Mouse (Mus musculus) heart, embryonic 16.5 days (tissue): ENCODE measurements at regions not wholly inside any gene's neighbourhood (a gene's known extent, or its start where the extent isn't known, plus 50 kb on each side); places are given as distances from the start of the nearest gene placed in this dataset.
"Not testable (repeated sequence)": the region's sequence is repeated elsewhere in the genome, so short reads cannot be mapped to it uniquely, and the experiment has no call there.

Experiments used
- ATAC-seq: fragments of 200-750 bp; cut with Nextera tagmentation; replicated peaks from 2 replicates; pipeline ENCODE4 v1.8.0; 2017; ENCODE audit warnings: moderate number of reproducible peaks; ENCODE audit not compliant: insufficient read depth, low FRiP score; ENCODE audit errors: extremely low read depth
- H3K27ac ChIP-seq: fragments of 300-500 bp; sonication (generic); 2 replicates; pipeline ENCODE4 v1.5.1; 2014; ENCODE audit warnings: mild to moderate bottlenecking, low read length, control low read depth, moderate library complexity
- H3K27me3 ChIP-seq: fragments of 300-500 bp; sonication (generic); 2 replicates; pipeline ENCODE4 v1.6.1; 2014; ENCODE audit warnings: low read length, mixed read lengths; ENCODE audit not compliant: control insufficient read depth, insufficient read depth
- H3K36me3 ChIP-seq: fragments of 300-500 bp; sonication (generic); 2 replicates; pipeline ENCODE4 v1.6.1; 2014; ENCODE audit not compliant: control insufficient read depth, insufficient read depth
- H3K4me1 ChIP-seq: fragments of 300-500 bp; sonication (generic); 2 replicates; pipeline ENCODE4 v1.6.1; 2014; ENCODE audit warnings: low read length, mixed read lengths; ENCODE audit not compliant: control insufficient read depth, insufficient read depth
- H3K4me2 ChIP-seq: fragments of 300-500 bp; sonication (generic); 2 replicates; pipeline ENCODE4 v1.6.1; 2014; ENCODE audit warnings: low read depth, mild to moderate bottlenecking, control low read depth, low read length
- H3K4me3 ChIP-seq: fragments of 300-500 bp; sonication (generic); 2 replicates; pipeline ENCODE4 v1.5.1; 2014; ENCODE audit warnings: mild to moderate bottlenecking, control low read depth, low read length
- H3K9ac ChIP-seq: fragments of 300-500 bp; sonication (generic); 2 replicates; pipeline ENCODE4 v1.6.1; 2014; ENCODE audit warnings: low read length, control low read depth
- H3K9me3 ChIP-seq: fragments of 300-500 bp; sonication (generic); replicated peaks from 2 replicates; pipeline ENCODE4 v1.6.1; 2016; ENCODE audit warnings: low read length; ENCODE audit not compliant: control insufficient read depth
- WGBS: fragments of 180-500 bp; shearing (Covaris S2); extraction: QIAGEN DNeasy Blood & Tissue Kit; methylation state at CpG from one replicate; pipeline ENCODE4 v1.1.7; 2014; 5-methylcytosine and 5-hydroxymethylcytosine counted together

GRCm38 (mm10) chr13:39441799-39442198 is 481.1 kb upstream of the Slc35b3 start:
- H3K27me3 ChIP-seq = no peaks in the 10 kb centered on the region
- no peak overlapping the region for H3K27ac ChIP-seq
- no peaks in the 10 kb centered on the region for H3K4me1 ChIP-seq
- H3K4me2 ChIP-seq = no peak overlapping the region
- H3K9ac ChIP-seq = no peak overlapping the region
- H3K36me3 ChIP-seq = no peaks in the 10 kb centered on the region
- H3K4me3 ChIP-seq = no peak overlapping the region
- ATAC-seq = no peak
- H3K9me3 ChIP-seq = no peaks in the 10 kb centered on the region
- WGBS = 85% methylated on average over 13 of the region's 13 CpGs

GRCm38 (mm10) chr13:39440907-39441306 is 480.2 kb upstream of the Slc35b3 start:
- no peaks in the 10 kb centered on the region for H3K9me3 ChIP-seq
- ATAC-seq = no peak
- 23% methylated on average over 8 of the region's 8 CpGs for WGBS
- no peak overlapping the region for H3K27ac ChIP-seq
- no peak overlapping the region for H3K4me3 ChIP-seq
- H3K4me2 ChIP-seq = no peak overlapping the region
- H3K36me3 ChIP-seq = no peaks in the 10 kb centered on the region
- no peak overlapping the region for H3K9ac ChIP-seq
- H3K27me3 ChIP-seq = no peaks in the 10 kb centered on the region
- no peaks in the 10 kb centered on the region for H3K4me1 ChIP-seq

GRCm38 (mm10) chr13:39440336-39440735 is 479.7 kb upstream of the Slc35b3 start:
- no peak overlapping the region for H3K9ac ChIP-seq
- 84% methylated on average over 10 of the region's 10 CpGs for WGBS
- no peak overlapping the region for H3K4me3 ChIP-seq
- no peaks in the 10 kb centered on the region for H3K36me3 ChIP-seq
- H3K4me1 ChIP-seq = no peaks in the 10 kb centered on the region
- ATAC-seq = no peak
- no peaks in the 10 kb centered on the region for H3K9me3 ChIP-seq
- H3K27me3 ChIP-seq = no peaks in the 10 kb centered on the region
- no peak overlapping the region for H3K27ac ChIP-seq
- no peak overlapping the region for H3K4me2 ChIP-seq

- H3K4me3 ChIP-seq = no peak overlapping the region
- H3K4me2 ChIP-seq = no peak overlapping the region
- no peaks in the 10 kb centered on the region for H3K9me3 ChIP-seq
- no peaks in the 10 kb centered on the region for H3K27me3 ChIP-seq
- 72% methylated on average over 3 of the region's 3 CpGs for WGBS
- no peak overlapping the region for H3K9ac ChIP-seq
- no peaks in the 10 kb centered on the region for H3K36me3 ChIP-seq
- no peak overlapping the region for H3K27ac ChIP-seq
- no peaks in the 10 kb centered on the region for H3K4me1 ChIP-seq
- ATAC-seq = no peak
These were observed 467.3 kb upstream of the Slc35b3 start for GRCm38 (mm10) chr13:39427996-39428395.

GRCm38 (mm10) chr13:39425944-39426343 is 465.3 kb upstream of the Slc35b3 start:
- no peaks in the 10 kb centered on the region for H3K27me3 ChIP-seq
- no peak overlapping the region for H3K9ac ChIP-seq
- whole genome bisulfite sequencing = 56% methylated on average over 6 of the region's 6 CpGs
- no peaks in the 10 kb centered on the region for H3K4me1 ChIP-seq
- H3K36me3 ChIP-seq = no peaks in the 10 kb centered on the region
- no peak overlapping the region for H3K27ac ChIP-seq
- H3K9me3 ChIP-seq = no peaks in the 10 kb centered on the region
- ATAC-seq = no peak
- H3K4me2 ChIP-seq = no peak overlapping the region
- no peak overlapping the region for H3K4me3 ChIP-seq

- no peaks in the 10 kb centered on the region for H3K36me3 ChIP-seq
- 24% methylated on average over 7 of the region's 7 CpGs for WGBS
- no peak overlapping the region for H3K27ac ChIP-seq
- no peaks in the 10 kb centered on the region for H3K9me3 ChIP-seq
- ATAC-seq = no peak
- no peak overlapping the region for H3K4me3 ChIP-seq
- H3K9ac ChIP-seq = no peak overlapping the region
- peak overlapping the region; percentile 6; the same call in 1 of the 2 replicates for H3K4me2 ChIP-seq
- H3K4me1 ChIP-seq = no peaks in the 10 kb centered on the region; the same call in 1 of the 2 replicates
- H3K27me3 ChIP-seq = no peaks in the 10 kb centered on the region
These were observed 457.5 kb upstream of the Slc35b3 start for GRCm38 (mm10) chr13:39418127-39418526.

GRCm38 (mm10) chr13:39411471-39412251 is 451.0 kb upstream of the Slc35b3 start:
- WGBS = 67% methylated on average over 14 of the region's 14 CpGs
- no peak for ATAC-seq
- no peak overlapping the region for H3K4me3 ChIP-seq

GRCm38 (mm10) chr13:39392589-39392988 is 431.9 kb upstream of the Slc35b3 start:
- H3K4me1 ChIP-seq = no peaks in the 10 kb centered on the region
- no peak overlapping the region for H3K4me2 ChIP-seq
- no peaks in the 10 kb centered on the region for H3K27me3 ChIP-seq
- no peak overlapping the region for H3K4me3 ChIP-seq
- WGBS = 78% methylated on average over 3 of the region's 3 CpGs
- H3K27ac ChIP-seq = no peak overlapping the region
- H3K9ac ChIP-seq = no peak overlapping the region
- H3K9me3 ChIP-seq = no peaks in the 10 kb centered on the region
- no peaks in the 10 kb centered on the region for H3K36me3 ChIP-seq
- no peak for ATAC-seq

More at GRCm38 (mm10) chr13:39411471-39412251, 451.0 kb upstream of the Slc35b3 start:
- Histone ChIP-seq H3K4me1 (peaks cover 3% of the 10 kb centered on the region), H3K36me3 (no peaks in the 10 kb centered on the region), H3K27ac (no peak overlapping the region), H3K9me3 (no peaks in the 10 kb centered on the region), H3K9ac (no peak overlapping the region), H3K27me3 (no peaks in the 10 kb centered on the region), H3K4me2 (no peak overlapping the region)

- not testable (repeated sequence) for H3K27ac ChIP-seq, ATAC-seq, H3K4me1 ChIP-seq, H3K4me2 ChIP-seq, H3K27me3 ChIP-seq, H3K9ac ChIP-seq, H3K9me3 ChIP-seq, H3K4me3 ChIP-seq, H3K36me3 ChIP-seq
- WGBS = 83% methylated on average over 1 of the region's 1 CpGs
These were observed 431.5 kb upstream of the Slc35b3 start for GRCm38 (mm10) chr13:39392151-39392550.
